Mouse (Mus musculus) brain, embryonic 14.5 days (tissue): ENCODE measurements around the gene Prima1. TPM values are rescaled to one million over a fixed set of nuclear protein-coding genes. Genes with fewer than 3 reads are reported as not detected.

ENCODE experiments used
- DNase-seq: peaks from one replicate; pipeline ENCODE4 v3.0.0-alpha.2; 2011; ENCODE audit warnings: low read depth
- CTCF ChIP-seq: fragments of 200-500 bp; IDR thresholded peaks from 2 replicates; pipeline ENCODE4 v1.5.1; 2012; ENCODE audit warnings: inconsistent platforms, mild to moderate bottlenecking, moderate library complexity, borderline replicate concordance; ENCODE audit not compliant: insufficient read depth, insufficient read length; ENCODE audit errors: extremely low read depth
- POLR2A ChIP-seq: fragments of 200-500 bp; IDR thresholded peaks from 2 replicates; pipeline ENCODE4 v1.6.1; 2012; ENCODE audit warnings: mild to moderate bottlenecking, inconsistent platforms, borderline replicate concordance; ENCODE audit not compliant: poor library complexity, insufficient read depth, insufficient read length, severe bottlenecking; ENCODE audit errors: extremely low read depth
- polyA plus RNA-seq: library from polyadenylated mRNA; depleted of rRNA; stranded (reverse); fragments of >200 nt; gene quantifications from 2 replicates; pipeline ENCODE4 v1.2.3, GENCODE M21; 2012

The Prima1 gene
- polyA plus RNA-seq, 1 experiment = 2.3 TPM

DNA sequence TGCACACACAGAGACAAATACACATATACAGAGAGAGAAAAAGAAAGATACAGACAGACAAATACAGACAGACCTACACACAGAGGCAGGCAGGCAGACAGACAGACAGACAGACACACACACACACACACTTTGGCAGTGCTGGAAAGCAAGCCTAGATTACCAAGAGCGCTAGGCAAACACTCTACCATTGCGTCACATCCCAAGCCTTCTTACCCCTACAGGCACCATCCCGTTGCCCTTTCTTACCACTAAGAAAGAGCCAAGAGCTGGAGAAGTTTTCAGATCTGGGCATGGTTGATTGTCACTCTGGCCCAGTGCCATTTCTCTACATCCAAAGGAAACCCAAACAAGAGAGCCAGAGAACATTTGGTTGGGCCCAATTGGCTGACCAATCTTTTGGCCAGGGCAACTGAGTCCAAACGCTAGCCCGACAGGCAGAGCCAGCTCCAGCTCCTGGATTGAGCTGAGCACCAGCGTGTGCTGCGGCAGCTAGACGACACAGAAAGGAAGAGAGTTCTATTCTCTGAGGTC is 11.0 kb upstream of the Prima1 start:
- DNase-seq = peak; percentile 15
- TF ChIP-seq CTCF = no peak
- no peak for TF ChIP-seq POLR2A

DNA sequence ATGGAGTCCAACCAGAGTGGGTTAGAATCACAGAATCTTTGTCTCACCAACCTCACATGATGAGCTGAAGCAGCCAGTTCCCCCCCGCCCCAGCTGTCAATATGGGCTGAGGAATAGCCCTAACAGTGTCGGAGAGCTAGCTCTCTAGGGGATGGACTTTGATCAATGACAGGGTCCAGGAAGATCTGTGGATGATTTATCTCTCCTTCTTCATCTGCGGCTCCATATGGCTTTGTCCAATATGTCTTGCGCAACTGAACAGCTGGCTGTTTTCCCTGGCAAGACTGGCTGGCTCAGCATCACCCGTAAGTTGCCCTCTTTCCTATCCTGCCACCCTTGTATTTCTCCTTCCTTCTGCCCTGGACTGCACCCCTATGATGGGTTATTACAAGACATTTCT is 9.2 kb upstream of the Prima1 start:
- no peak for DNase-seq
- TF ChIP-seq POLR2A = no peak
- TF ChIP-seq CTCF = no peak

DNA sequence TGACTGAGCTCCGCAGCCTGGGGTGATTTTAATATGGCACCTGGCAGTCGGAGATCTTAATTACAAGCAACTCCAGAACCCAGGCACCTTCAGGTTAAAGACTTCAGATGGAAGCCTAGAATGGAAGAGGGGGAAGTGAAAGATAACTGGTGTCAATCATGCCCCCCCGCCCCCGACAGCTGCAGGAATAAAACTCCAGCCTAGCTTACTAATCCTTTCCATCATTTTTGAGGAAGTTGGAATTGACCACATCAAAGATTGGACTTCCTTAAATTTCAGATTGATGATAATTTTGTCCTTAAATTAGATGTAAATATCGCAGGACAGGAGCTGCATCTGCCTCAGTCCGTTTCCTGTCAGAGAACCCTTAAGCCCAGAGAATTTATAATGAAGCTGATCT is 8.4 kb upstream of the Prima1 start:
- TF ChIP-seq POLR2A (no peak), CTCF (no peak)
- no peak for DNase-seq

DNA sequence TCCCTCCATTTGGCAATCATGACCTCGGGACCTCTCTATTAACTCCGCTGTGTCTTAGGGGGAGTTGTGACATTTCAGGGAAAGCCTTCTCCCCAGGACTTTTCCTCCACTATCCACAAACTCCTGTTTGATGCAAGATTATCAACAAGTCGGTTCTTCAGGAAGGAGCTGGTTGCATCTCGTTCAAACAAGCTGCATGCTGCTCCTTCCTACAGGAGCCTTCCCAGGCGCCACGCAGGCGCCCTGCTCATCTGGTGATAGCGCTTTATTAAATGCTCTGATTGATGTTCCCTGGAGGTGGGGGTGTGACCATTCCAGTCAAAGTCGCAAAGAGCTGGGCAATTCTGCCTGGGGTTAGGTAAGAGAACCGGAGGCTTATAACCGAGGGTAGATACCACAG is 1.1 kb upstream of the Prima1 start:
- DNase-seq = peak; percentile 60

DNA sequence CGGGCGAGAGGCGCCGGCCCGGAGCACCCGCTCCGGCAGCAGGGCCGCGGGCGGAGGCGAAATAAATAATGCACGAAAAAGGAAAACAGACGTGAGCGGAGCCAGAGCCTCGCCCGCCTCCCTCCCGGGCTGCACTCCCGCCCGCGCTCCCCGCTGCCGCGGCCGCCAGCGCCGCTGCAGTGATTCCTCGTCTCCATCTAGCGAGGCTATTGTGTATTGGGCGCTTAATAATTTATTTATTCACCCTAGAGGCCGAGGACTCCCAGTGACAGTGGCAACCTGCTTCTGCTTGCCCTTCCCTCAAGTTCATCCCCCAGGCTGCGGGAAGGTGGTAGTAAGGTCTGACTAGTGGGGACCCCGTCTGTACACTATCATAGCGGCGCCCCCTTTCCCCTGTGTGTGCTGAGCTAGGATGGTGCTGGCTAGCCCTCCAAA is 658 bp upstream of the Prima1 start:
- TF ChIP-seq POLR2A (0 out of 2 replicates have a peak, but pooled peaks have one; percentile 42), CTCF (peak; percentile 51)
- peak; percentile 76 for DNase-seq

More for the DNA sequence above, 1.1 kb upstream of the Prima1 start:
- no peak for TF ChIP-seq CTCF
- TF ChIP-seq POLR2A = no peak

DNA sequence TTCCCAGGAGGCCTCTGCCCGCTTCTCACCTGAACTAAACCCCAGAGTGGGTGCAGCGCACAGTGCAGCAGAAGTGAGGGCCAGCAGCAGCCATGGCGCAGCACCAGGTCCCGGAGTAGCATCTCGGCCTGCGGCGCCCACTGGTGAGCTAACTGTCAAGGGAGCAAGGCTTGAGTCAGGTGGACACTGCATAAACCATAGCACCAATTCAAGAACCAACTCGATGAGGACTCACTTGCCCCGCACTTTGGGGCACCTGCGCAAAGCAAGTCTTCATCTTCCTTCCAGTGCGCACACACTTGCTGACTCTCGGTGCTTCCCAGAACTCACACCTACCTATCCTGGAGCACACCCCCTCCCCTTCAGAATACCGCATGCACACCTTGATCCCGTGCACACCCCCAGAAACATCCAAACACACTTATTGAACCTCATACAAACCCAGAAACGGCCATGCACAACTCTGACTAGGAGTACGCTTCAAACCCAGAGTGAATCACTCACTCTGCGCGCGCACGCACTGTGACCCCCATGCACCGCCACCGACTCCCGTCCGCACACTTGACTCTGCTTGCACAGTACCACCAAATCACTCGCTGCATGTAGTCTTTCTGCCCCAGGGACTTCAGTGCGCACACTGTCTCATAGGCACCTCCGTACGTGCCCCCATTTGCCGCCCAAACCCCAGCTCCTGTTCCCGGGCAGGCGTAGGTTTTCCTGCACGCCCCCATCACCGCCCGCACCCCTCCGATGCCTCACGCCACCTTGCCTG is 453 bp downstream of the Prima1 start:
- peak; percentile 36 for DNase-seq
- TF ChIP-seq CTCF (no peak), POLR2A (no peak)

DNA sequence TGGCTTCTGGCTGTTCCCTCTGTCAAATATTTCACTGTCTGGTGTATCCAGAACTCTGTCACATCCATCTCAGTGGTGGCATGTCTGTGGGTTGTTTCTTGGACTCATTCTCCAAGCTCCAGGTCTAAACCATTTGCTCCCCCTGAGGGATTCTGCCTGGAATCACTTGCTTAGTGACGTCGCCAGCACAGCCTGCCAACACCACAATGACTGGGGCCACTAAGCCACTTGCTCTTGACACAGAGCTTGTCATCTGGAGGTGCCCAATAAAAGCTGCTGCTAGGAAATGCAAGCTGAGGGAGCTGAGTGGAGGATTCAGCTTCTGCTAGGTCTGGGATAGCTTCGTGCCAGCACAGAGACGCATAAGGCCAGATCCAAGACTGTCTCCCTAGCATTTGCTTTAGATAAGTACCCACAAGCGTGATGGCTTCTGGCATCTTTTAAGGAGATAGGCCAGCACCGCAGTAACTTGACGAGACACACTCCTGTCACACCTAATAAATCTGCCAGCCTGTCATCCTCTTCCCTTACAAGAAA is 3.0 kb downstream of the Prima1 start:
- peak; percentile 28 for DNase-seq
- TF ChIP-seq CTCF (no peak), POLR2A (no peak)

DNA sequence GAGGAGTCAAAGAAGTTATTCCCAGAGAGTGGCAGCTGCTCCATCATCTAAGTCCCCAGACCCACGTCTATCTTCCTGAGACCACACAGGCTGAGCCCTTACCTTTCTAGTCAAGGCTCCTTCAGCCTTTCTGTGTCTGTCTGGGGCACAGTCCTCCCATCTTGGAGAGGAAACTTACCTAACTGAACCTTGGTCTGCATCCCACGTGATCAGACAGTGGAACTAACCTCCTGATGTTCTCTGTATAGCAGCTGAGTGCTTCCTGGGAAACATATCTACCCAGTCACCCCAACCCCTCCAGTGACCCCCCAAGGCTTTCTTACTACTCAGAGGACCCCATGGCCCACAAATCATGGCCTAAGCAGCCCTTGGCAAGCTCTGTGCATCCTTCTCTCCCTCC is 6.1 kb downstream of the Prima1 start:
- no peak for DNase-seq
- TF ChIP-seq POLR2A (no peak), CTCF (no peak)

DNA sequence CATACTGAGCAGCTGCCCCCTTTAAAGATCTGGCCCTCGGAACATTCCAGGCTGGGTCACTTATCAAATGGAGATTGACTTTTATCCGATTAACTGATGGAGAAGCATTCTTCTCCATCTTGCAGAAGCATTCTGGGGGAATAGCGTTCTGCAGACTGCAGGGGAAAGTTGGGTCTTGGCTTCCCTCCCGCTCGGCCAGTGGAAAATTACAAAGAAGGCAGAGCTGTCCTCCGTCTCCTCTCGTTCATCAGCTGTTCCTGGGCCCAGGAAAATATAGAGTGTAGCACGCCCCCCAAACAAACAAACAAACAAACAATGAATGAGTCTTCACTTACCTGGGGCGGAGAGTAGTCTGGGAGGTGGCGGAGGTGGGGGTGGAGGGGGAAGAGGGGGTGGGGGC is 6.7 kb downstream of the Prima1 start:
- TF ChIP-seq CTCF = no peak
- TF ChIP-seq POLR2A = no peak
- DNase-seq = no peak

DNA sequence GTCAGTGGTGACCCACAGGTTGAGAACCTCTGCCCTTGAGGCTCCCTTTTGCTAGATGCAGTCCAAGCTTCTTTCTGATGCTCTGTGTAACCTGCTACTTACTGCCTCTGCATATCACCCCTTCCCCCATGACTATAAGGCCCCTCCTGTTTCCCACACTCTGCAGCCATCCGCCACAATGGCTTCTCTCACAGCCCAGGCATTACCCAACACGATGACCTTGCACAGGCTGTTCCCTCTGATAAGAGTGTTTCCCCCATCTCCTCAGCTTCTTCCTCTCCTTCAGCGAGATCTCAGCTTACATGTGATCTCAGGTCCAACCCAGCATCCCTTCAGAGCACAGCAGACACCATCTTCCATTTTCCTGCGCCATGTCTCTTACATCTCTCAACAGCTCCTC is 12.9 kb downstream of the Prima1 start:
- DNase-seq = no peak
- TF ChIP-seq POLR2A = no peak
- TF ChIP-seq CTCF = no peak

DNA sequence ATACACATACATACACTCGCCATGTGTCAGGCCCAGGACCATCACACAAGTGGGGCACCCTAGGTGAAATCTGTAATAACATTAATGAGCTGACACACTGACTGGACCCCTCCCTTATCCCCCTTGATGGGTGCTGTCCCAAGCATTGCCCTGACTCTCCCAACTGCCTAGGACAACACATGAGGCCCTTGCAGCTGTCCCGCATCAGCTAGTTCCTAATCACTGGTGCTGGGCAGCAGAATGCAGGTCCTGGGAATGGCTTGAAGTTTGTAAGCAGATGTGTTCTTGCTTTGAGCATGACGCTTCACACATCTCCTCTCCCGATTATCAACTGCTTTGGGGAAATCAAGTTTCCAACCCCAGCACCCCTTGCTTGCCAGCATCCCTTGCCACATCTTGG is 15.8 kb downstream of the Prima1 start:
- TF ChIP-seq CTCF (no peak), POLR2A (no peak)

More for the DNA sequence above, 15.8 kb downstream of the Prima1 start:
- DNase-seq = no peak
